Mouse (Mus musculus) stomach, embryonic 15.5 days (tissue): ENCODE measurements around the gene Olfr149. TPM values are rescaled to one million over a fixed set of nuclear protein-coding genes. Genes with fewer than 3 reads are reported as not detected.

ENCODE experiments used
- ATAC-seq: fragments of 200-750 bp; cut with Nextera tagmentation; 2 replicates; pipeline ENCODE4 v1.8.0; 2017; ENCODE audit warnings: low read depth, moderate number of reproducible peaks, moderate TSS enrichment; ENCODE audit not compliant: insufficient read depth, low FRiP score
- H3K27ac ChIP-seq: fragments of 300-500 bp; sonication (generic); 2 replicates; pipeline ENCODE4 v1.5.1; 2015; ENCODE audit warnings: mild to moderate bottlenecking, inconsistent platforms
- H3K27me3 ChIP-seq: fragments of 300-500 bp; sonication (generic); replicated peaks from 2 replicates; pipeline ENCODE4 v1.6.1; 2015; ENCODE audit warnings: inconsistent platforms
- H3K36me3 ChIP-seq: fragments of 300-500 bp; sonication (generic); 2 replicates; pipeline ENCODE4 v1.6.1; 2015; ENCODE audit warnings: inconsistent platforms
- H3K4me1 ChIP-seq: fragments of 300-500 bp; sonication (generic); 2 replicates; pipeline ENCODE4 v1.6.1; 2015; ENCODE audit warnings: inconsistent platforms
- H3K4me2 ChIP-seq: fragments of 300-500 bp; sonication (generic); 2 replicates; pipeline ENCODE4 v1.6.1; 2015; ENCODE audit warnings: mild to moderate bottlenecking, inconsistent platforms
- H3K4me3 ChIP-seq: fragments of 300-500 bp; sonication (generic); replicated peaks from 2 replicates; pipeline ENCODE4 v1.5.1; 2015; ENCODE audit warnings: inconsistent platforms
- H3K9ac ChIP-seq: fragments of 300-500 bp; sonication (generic); 2 replicates; pipeline ENCODE4 v1.6.1; 2015; ENCODE audit warnings: inconsistent platforms
- H3K9me3 ChIP-seq: fragments of 300-500 bp; sonication (generic); 2 replicates; pipeline ENCODE4 v1.6.1; 2016; ENCODE audit warnings: inconsistent platforms
- WGBS: fragments of 180-500 bp; shearing (Covaris S2); methylation state at CpG from one replicate; pipeline ENCODE4 v1.1.7; 2015; 5-methylcytosine and 5-hydroxymethylcytosine counted together
- polyA plus RNA-seq: library from polyadenylated mRNA; unstranded; fragments of >200 nt; fragmentation: Nextera tagmentation; extraction: Ambion mirVana; gene quantifications from 2 replicates; pipeline ENCODE4 v1.2.1, GENCODE M21; 2015

Olfr149 gene
- polyA plus RNA-seq, 1 experiment from 2014 or later: not detected

- 66% methylated on average over 6 of the region's 6 CpGs for WGBS
Observed at GRCm38 (mm10) chr9:39654756-39655396, 52.0 kb downstream of the Olfr149 start.

More at GRCm38 (mm10) chr9:39654756-39655396, 52.0 kb downstream of the Olfr149 start:
- Histone ChIP-seq H3K9me3 (no peaks in the 10 kb centered on the region), H3K4me3 (no peak overlapping the region), H3K27me3 (no peaks in the 10 kb centered on the region), H3K9ac (no peak overlapping the region), H3K27ac (no peak overlapping the region), H3K4me1 (no peaks in the 10 kb centered on the region), H3K36me3 (no peaks in the 10 kb centered on the region), H3K4me2 (no peak overlapping the region)
- ATAC-seq: no peak

Other genes starting within 250 kb of the Olfr149 start
- not detected in 2 replicates for gene Olfr955, start 235.2 kb downstream of the Olfr149 start, polyA plus RNA-seq
- not detected in 2 replicates for gene Olfr44, start 213.1 kb downstream of the Olfr149 start, polyA plus RNA-seq
- gene Olfr957, start 191.3 kb downstream of the Olfr149 start, polyA plus RNA-seq: not detected in 2 replicates
- not detected in 2 replicates for gene Olfr958, start 153.1 kb downstream of the Olfr149 start, polyA plus RNA-seq
- gene Olfr959, start 131.5 kb downstream of the Olfr149 start, polyA plus RNA-seq: not detected in 2 replicates
- 25.7 and 28.1 TPM in 2 replicates for gene AW551984, start 102.7 kb downstream of the Olfr149 start, polyA plus RNA-seq
- gene Olfr148, start 96.5 kb downstream of the Olfr149 start, polyA plus RNA-seq: not detected in 2 replicates
- gene Olfr960, start 85.7 kb downstream of the Olfr149 start, polyA plus RNA-seq: not detected in 2 replicates
- gene Olfr961, start 62.0 kb downstream of the Olfr149 start, polyA plus RNA-seq: not detected in 2 replicates
- not detected in 2 replicates for gene Olfr963, start 39.9 kb downstream of the Olfr149 start, polyA plus RNA-seq
- not detected in 2 replicates for gene Olfr965, start 4.2 kb upstream of the Olfr149 start, polyA plus RNA-seq
- gene Olfr150, start 23.9 kb upstream of the Olfr149 start, polyA plus RNA-seq: not detected in 2 replicates
- not detected in 2 replicates for gene Olfr967, start 39.1 kb upstream of the Olfr149 start, polyA plus RNA-seq
- not detected in 2 replicates for gene Olfr968, start 76.1 kb upstream of the Olfr149 start, polyA plus RNA-seq
- not detected in 2 replicates for gene Olfr969, start 83.8 kb upstream of the Olfr149 start, polyA plus RNA-seq
- gene Olfr970, start 101.7 kb upstream of the Olfr149 start, polyA plus RNA-seq: not detected in 2 replicates
- gene Olfr971, start 129.8 kb upstream of the Olfr149 start, polyA plus RNA-seq: not detected in 2 replicates
- gene Olfr972, start 159.3 kb upstream of the Olfr149 start, polyA plus RNA-seq: not detected in 2 replicates
- gene Olfr229, start 200.2 kb upstream of the Olfr149 start, polyA plus RNA-seq: not detected in 2 replicates
- gene Olfr974, start 230.4 kb upstream of the Olfr149 start, polyA plus RNA-seq: not detected in 2 replicates
- gene Olfr975, start 244.9 kb upstream of the Olfr149 start, polyA plus RNA-seq: 0.04 TPM in 1 of 2 replicates, not detected in the other